Mouse (Mus musculus) Muller cell, postnatal 12 days (primary cell): ENCODE data around the gene Plvap.

Source experiments
- DNase-seq: peaks from one replicate; pipeline ENCODE4 v3.0.0-alpha.2; 2015; ENCODE audit errors: inconsistent ontology term

Plvap gene

GRCm38 (mm10) chr8:71526272-71526671, 14.7 kb upstream of the Plvap start:
- DNase-seq: no peak

DNA sequence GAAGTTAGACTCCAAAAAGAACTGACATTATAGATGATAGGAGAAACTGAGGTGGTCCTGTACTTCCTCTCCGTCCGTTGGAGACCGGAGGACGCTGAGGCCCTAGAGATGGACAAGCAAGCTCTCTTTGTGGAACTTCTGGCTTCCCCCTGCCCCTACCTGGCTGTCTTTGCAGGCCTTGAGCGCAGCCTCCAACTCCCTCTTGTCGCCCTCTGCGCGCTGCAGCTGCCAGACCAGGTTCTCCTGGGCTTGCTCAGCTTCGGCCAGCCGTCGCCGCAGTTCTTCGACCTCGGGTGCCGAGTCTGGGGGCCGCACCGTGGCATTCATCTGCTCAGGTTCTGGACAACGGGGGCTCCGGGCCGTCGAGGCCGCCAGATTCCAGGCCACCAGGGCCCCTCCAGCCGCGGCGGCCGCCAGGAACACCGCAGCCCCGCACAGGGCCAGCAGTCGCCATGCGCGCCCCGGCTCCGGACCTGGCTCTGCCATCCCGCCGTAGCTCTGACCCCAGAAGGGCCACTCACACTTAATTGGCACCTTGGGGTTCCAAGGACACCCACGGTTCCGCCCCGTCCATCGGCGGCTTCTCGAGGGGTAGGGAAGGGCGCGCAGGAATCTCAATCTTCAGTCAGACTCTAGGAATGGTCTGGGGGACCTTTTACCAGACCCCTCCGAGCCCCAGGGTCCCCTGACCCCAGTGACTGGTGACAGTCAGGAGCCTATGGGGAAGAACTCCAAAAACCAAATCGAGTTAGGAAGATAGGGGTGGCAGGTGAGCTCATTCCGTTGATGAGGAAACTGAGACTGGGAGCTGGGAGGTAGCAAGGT, 13.9 kb upstream of the Plvap start, which contains the start of gene Ccdc194:
Gene Ccdc194 (minus strand): TSS at position 486 of the 825 bp plus-strand sequence.
- no peak for DNase-seq

- peak; percentile 91 for DNase-seq
Observed at GRCm38 (mm10) chr8:71521634-71522033, 10.1 kb upstream of the Plvap start.

DNA sequence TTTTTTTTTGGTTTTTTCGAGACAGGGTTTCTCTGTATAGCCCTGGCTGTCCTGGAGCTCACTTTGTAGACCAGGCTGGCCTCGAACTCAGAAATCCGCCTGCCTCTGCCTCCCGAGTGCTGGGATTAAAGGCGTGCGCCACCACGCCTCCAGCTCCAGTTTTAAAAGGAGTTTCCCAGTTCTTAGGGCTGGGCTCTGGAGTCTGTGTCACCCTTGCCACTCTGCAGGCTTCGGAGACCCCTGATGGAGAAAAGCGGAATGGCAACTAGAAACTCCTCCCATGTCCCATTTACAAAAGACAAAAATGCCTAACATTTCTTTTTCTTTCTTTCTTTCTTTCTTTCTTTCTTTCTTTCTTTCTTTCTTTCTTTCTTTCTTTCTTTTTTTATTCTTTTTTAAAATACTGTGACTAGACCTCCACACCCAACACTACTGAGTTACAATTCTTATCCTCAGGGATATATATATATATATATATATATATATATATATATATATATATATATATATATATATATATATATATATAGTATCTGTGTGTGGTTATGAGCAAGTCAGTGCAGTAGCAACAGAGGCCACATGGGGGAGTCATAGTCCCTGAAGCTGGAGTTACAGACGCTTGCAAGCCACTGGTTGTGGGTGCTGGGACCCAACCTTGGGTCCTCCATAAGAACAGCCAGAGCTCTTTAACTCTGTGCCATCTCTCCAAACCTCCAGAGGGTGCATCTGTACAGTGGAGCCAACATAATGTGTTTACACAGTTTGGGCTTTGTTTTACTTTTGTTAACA, 7.7 kb upstream of the Plvap start:
- DNase-seq: peak; percentile 73

DNA sequence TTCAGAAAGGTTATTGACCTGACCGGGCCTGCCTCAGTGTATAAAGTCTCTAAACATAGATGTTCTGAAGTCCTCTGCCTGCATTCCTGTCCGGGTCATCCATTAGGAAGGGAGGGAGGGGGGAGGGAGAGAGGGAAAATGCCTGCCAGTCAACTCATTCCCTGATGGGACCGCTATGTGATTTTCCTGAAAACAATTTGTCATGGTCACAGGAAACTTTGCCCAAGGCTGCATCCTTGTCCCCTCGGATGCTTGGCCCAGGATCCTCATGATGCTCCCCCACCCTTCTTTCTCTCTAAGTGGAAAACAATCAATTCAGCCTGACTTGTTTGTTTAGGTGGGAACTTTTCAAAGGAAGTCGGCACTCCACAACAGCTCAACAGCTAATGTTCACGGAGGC, 5.2 kb upstream of the Plvap start:
- DNase-seq: peak; percentile 76

- no peak for DNase-seq
Observed at GRCm38 (mm10) chr8:71515043-71515442, 3.5 kb upstream of the Plvap start.

DNA sequence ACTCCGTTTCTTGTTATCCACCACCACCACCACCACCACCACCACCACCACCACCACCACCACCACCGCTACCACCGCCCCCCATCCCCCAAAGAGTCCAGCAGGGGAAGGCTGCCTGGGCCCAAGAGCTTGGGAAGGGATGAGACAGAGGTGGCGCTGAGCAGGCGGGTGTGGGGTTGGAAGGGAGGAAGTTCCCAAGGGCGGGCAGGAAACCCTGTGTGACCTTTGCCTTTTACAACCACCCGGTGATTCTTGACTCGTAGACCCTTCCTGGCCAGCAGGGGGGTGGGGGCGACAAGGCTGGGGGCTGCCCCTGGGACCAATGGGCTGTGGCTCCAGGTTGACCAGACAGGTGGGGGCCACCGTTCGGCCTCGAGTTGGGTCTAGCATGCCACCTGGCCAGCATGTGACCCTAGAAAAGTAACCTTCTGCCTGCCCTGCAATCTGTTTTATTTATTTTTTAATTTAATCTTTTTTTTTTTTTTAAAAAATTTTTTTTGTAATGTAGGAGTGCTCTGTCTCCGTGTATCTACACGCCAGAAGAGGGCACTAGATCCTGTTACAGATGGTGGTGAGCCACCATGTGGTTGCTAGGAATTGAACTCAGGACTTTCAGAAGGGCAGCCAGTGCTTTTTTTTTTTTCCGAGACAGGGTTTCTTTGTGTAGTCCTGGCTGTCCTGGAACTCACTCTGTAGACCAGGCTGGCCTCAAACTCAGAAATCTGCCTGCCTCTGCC, 1.6 kb upstream of the Plvap start:
- no peak for DNase-seq

DNA sequence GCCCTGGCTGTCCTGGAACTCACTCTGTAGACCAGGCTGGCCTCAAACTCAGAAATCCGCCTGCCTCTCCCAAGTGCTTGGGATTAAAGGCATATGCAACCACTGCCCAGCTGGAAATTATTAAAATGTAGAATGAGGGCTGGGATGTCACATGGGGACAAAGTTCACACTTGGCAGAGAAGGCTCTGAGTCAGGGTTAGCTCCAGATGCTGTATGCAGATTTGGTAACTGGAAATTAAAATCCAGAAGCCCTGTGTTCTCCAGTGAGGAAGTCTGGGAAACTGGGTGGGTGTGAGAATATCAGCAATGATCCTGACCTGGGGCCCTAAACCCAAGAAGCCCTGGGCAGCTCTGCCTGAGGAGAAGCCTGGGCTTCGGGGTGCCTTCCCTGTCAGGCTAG, 2.2 kb downstream of the Plvap start:
- no peak for DNase-seq

DNA sequence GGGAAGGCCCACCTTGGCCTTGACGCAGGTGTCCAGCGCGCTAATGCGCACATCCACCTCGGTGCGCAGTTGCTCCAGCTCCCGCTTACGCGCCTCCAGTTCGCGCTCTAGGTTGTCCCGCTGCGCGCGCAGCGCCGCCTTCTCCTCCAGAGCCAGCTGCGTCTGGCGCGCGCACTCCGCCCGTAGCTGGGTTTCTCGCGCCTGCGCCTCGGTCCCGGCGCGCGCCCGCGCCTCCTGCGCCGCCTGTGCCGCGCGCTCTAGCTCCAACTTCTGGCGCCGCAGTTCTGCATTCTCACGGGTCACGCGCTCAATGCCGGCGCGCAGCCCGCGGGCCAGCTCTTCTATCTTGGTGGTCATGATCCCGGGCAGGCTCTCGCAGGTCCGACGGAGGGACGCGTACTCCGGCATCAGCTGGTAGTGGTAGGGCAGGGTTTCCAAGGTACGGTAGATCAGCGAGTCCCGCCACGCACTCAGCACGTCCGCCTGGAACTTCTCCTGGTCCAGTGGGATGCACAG, 3.9 kb downstream of the Plvap start:
- DNase-seq: peak; percentile 92

DNA sequence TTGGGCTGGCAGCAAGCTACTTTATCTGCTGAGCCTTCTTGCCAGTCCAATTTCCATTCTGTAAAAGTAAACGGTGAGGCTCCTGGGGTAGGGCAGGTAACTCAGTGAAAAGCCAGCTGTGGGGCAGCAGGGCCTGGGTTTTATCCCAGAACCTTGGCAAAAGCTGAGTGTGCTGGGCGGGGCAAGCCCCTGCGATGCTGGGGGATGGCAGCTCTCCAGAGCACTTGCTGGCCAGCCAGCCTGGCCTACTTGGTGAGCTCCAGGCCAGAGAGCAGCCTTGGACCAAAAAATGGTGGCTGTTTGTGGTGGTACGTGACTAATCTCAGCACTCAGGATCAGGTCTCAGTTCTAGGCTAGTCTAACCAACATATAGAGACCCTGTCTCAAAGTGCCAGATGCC, 5.6 kb downstream of the Plvap start:
- DNase-seq: no peak

- DNase-seq: peak; percentile 65
Observed at GRCm38 (mm10) chr8:71505326-71505725, 6.2 kb downstream of the Plvap start.

DNA sequence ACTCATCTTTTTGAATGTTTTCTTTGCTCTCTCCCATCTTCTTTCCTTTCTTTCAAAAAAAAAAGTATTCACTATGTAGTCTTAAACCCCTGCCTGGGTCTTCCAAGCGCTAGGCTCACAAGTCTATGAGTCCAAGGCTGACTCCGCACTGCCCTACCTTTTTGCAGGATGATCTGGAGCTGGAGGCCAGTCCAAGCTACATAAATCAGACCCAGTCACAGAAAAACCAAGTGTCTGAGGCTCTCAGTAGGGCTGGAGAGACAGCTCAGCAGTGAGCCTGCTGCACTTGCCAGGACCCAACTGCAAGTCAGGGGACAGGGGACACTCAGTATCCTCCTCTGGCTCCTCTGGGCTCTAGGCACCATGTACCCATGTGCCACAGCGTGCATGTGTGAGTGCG, 7.2 kb downstream of the Plvap start:
- no peak for DNase-seq

- DNase-seq: no peak
Observed at GRCm38 (mm10) chr8:71498816-71499690, 12.5 kb downstream of the Plvap start.

DNA sequence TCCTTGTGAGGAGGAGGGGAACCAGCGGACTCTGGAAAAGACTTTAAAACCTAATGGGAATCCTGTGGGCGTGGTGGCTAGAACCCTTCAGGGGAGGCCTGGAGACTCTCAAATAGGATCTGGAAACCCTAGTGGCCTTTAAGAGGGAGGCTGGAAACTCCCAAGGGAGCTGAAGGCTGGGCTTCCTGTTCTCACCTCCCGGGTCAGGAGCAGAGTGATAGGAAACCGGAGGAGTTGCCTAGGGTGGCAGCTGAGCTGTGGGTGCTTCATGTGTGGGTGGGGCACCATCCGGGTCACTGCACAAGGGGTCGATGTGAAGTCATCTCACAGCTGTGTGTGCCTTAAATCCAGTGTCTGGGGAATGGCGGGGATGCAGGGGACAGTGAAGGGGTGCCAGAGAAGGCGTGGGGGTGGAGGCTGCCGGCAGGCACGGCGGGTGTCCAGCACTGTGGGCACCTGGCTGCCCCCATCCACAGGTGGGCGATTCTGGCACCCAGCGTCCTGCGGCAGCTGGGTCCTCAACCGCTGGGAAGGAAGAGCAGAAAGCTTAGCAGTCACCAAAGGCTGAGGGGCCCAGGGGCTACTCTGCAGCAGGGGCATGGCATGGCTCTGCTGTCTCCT, 13.6 kb downstream of the Plvap start:
- no peak for DNase-seq

GRCm38 (mm10) chr8:71497077-71497645, 14.4 kb downstream of the Plvap start:
- DNase-seq: no peak

- DNase-seq: peak; percentile 98
Observed at GRCm38 (mm10) chr8:71496481-71496880, 15.1 kb downstream of the Plvap start.

- no peak for DNase-seq
Observed at GRCm38 (mm10) chr8:71495811-71496210, 15.7 kb downstream of the Plvap start.

DNA sequence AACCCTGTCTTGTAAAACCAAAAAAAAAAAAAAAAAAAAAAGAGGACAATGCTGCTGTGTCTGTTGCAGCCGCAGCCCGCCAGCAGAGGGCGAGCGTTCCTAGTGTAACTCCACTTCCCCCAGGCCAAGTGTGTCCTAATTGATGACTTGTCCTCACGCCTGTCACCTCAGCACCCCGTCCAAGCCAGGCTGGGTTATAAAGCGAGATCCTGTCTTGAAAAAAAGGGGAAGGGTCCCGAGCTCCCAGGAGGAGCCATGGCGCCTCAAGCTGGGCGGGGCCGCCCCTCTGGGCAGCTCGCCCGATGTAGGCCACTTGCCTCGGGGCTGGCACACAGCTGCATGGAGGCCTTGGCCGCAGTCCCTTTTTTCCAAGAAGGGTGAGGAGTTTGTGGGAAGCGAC, 16.5 kb downstream of the Plvap start:
- peak; percentile 88 for DNase-seq

DNA sequence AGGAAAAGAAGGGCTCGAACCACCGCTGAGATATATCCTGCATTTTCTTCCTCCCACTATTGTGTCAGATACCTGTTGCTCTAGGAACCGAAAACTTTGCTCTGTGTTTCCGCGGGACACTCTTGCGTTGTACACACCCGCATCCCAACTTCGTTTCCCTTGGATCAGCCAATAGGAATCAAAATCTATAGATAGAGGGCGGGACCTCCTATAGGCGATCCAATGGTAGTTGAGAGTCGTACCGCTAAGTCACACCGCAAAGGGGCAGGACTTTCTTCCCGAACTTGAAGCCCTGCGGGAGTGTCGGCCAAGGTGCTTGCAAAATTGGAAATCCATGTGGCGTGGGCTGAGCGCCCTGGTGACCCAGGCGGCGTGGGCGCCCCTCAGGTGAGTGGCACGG, 23.1 kb downstream of the Plvap start:
- peak; percentile 95 for DNase-seq
